Mouse (Mus musculus) cerebellum, adult 2 months (tissue): Measurements from ENCODE around the gene Gnb1l. TPM values are rescaled to one million over a fixed set of nuclear protein-coding genes. Genes with fewer than 3 reads are reported as not detected.
A peak's percentile ranks its signal among the peaks of the same experiment; 100 is the strongest.

Experiments
- DNase-seq, 2 experiments: peaks; one replicate each; pipeline ENCODE4 v3.0.0; 2021
- H3K27ac ChIP-seq: fragments of 200-500 bp; 2 replicates; pipeline ENCODE4 v1.5.1; 2012; ENCODE audit warnings: low read length, control low read depth, inconsistent platforms; ENCODE audit not compliant: insufficient read depth
- H3K27me3 ChIP-seq: fragments of 200-500 bp; 2 replicates; pipeline ENCODE4 v1.6.1; 2012; ENCODE audit warnings: inconsistent platforms, mild to moderate bottlenecking, low read length, moderate library complexity; ENCODE audit not compliant: control insufficient read depth, insufficient read depth
- H3K4me1 ChIP-seq: fragments of 200-500 bp; 2 replicates; pipeline ENCODE4 v1.6.1; 2011; ENCODE audit warnings: low read length; ENCODE audit not compliant: control insufficient read depth, insufficient read depth
- H3K4me3 ChIP-seq: fragments of 200-500 bp; replicated peaks from 2 replicates; pipeline ENCODE3; 2011; ENCODE audit warnings: mild to moderate bottlenecking, low read depth, low read length, control low read depth; ENCODE audit not compliant: insufficient read depth
- CTCF ChIP-seq: fragments of 200-500 bp; IDR thresholded peaks from 2 replicates; pipeline ENCODE4 v1.5.1; 2011; ENCODE audit warnings: low read depth, mild to moderate bottlenecking, control low read depth, low read length, moderate library complexity, borderline replicate concordance; ENCODE audit not compliant: insufficient read depth
- POLR2A ChIP-seq: fragments of 200-500 bp; IDR thresholded peaks from 2 replicates; pipeline ENCODE4 v1.6.1; 2011; ENCODE audit warnings: low read length, control low read depth, borderline replicate concordance; ENCODE audit not compliant: insufficient read depth
- WGBS: fragments of 180-500 bp; shearing (Covaris S2); methylation state at CpG from one replicate; pipeline ENCODE4 v1.1.7; 2018; 5-methylcytosine and 5-hydroxymethylcytosine counted together
- polyA plus RNA-seq: library from polyadenylated mRNA; depleted of rRNA; stranded (reverse); fragments of >200 nt; gene quantifications from 2 replicates; pipeline ENCODE4 v1.2.3, GENCODE M21; 2012

Gene Gnb1l
- polyA plus RNA-seq, 1 experiment = 8.2 TPM

GRCm38 (mm10) chr16:18471976-18472375 lies 26.5 kb upstream of the Gnb1l start:
- 85% methylated on average over 6 of the region's 6 CpGs for WGBS
- no peaks in the 10 kb centered on the region for H3K27me3 ChIP-seq

GRCm38 (mm10) chr16:18472416-18472815 lies 26.1 kb upstream of the Gnb1l start:
- Histone ChIP-seq H3K27ac (no peak overlapping the region), H3K4me3 (no peak overlapping the region), H3K27me3 (no peaks in the 10 kb centered on the region), H3K4me1 (no peaks in the 10 kb centered on the region; the same call in 1 of the 2 replicates)
- WGBS = 72% methylated on average over 4 of the region's 4 CpGs
- no peak for DNase-seq
- TF ChIP-seq CTCF (no peak), POLR2A (no peak)

More at GRCm38 (mm10) chr16:18471976-18472375, 26.5 kb upstream of the Gnb1l start:
- DNase-seq = no peak
- no peak overlapping the region for H3K4me3 ChIP-seq
- H3K4me1 ChIP-seq = no peaks in the 10 kb centered on the region
- no peak for TF ChIP-seq CTCF
- TF ChIP-seq POLR2A = no peak
- H3K27ac ChIP-seq = no peak overlapping the region

- no peak overlapping the region for H3K4me3 ChIP-seq
- no peak for DNase-seq
- H3K27me3 ChIP-seq = no peaks in the 10 kb centered on the region
- WGBS = 92% methylated on average over 8 of the region's 8 CpGs
- no peak overlapping the region for H3K27ac ChIP-seq
- TF ChIP-seq POLR2A (no peak), CTCF (no peak)
- H3K4me1 ChIP-seq = no peaks in the 10 kb centered on the region; the same call in 1 of the 2 replicates
These were observed 25.5 kb upstream of the Gnb1l start for GRCm38 (mm10) chr16:18472976-18473375.

- 52% methylated on average over 2 of the region's 2 CpGs for WGBS
- TF ChIP-seq CTCF (no peak), POLR2A (no peak)
These were observed 24.5 kb upstream of the Gnb1l start for GRCm38 (mm10) chr16:18474021-18474420.

GRCm38 (mm10) chr16:18477996-18478395 lies 20.5 kb upstream of the Gnb1l start:
- 42% methylated on average over 6 of the region's 6 CpGs for WGBS
- Histone ChIP-seq H3K4me1 (no peaks in the 10 kb centered on the region; the same call in 1 of the 2 replicates), H3K4me3 (no peak overlapping the region), H3K27me3 (no peaks in the 10 kb centered on the region), H3K27ac (no peak overlapping the region)
- TF ChIP-seq POLR2A (no peak), CTCF (no peak)
- no peak for DNase-seq

More at GRCm38 (mm10) chr16:18474021-18474420, 24.5 kb upstream of the Gnb1l start:
- DNase-seq = no peak
- H3K27ac ChIP-seq = no peak overlapping the region
- no peaks in the 10 kb centered on the region for H3K27me3 ChIP-seq
- no peak overlapping the region for H3K4me3 ChIP-seq
- H3K4me1 ChIP-seq = no peaks in the 10 kb centered on the region; the same call in 1 of the 2 replicates

GRCm38 (mm10) chr16:18479667-18480066 lies 18.8 kb upstream of the Gnb1l start:
- Histone ChIP-seq H3K27me3 (no peaks in the 10 kb centered on the region), H3K4me1 (no peaks in the 10 kb centered on the region; the same call in 1 of the 2 replicates), H3K27ac (no peak overlapping the region), H3K4me3 (no peak overlapping the region)
- no peak for DNase-seq
- TF ChIP-seq CTCF = no peak
- no peak for TF ChIP-seq POLR2A
- 36% methylated on average over 7 of the region's 7 CpGs for WGBS

GRCm38 (mm10) chr16:18480933-18481485 lies 17.5 kb upstream of the Gnb1l start:
- no peaks in the 10 kb centered on the region; the same call in 1 of the 2 replicates for H3K4me1 ChIP-seq
- H3K4me3 ChIP-seq = no peak overlapping the region
- no peaks in the 10 kb centered on the region for H3K27me3 ChIP-seq
- WGBS = 64% methylated on average over 4 of the region's 4 CpGs
- TF ChIP-seq POLR2A (no peak), CTCF (no peak)
- no peak overlapping the region for H3K27ac ChIP-seq
- peak in 1 of 2 experiments; percentile 2 for DNase-seq

- H3K4me1 ChIP-seq = no peaks in the 10 kb centered on the region; the same call in 1 of the 2 replicates
- TF ChIP-seq POLR2A = no peak
- TF ChIP-seq CTCF = no peak
- H3K27ac ChIP-seq = no peak overlapping the region
- WGBS = 99% methylated on average over 3 of the region's 3 CpGs
- no peak for DNase-seq
- no peaks in the 10 kb centered on the region for H3K27me3 ChIP-seq
- H3K4me3 ChIP-seq = no peak overlapping the region
These were observed 16.1 kb upstream of the Gnb1l start for GRCm38 (mm10) chr16:18482431-18482830.
